Mouse (Mus musculus): ENCODE results near the gene Ephx4. TPM values are rescaled to one million over a fixed set of nuclear protein-coding genes. Genes with fewer than 3 reads are reported as not detected.
A peak's percentile ranks its signal among the peaks of the same experiment; 100 is the strongest.
"Not testable (repeated sequence)": the region's sequence is repeated elsewhere in the genome, so short reads cannot be mapped to it uniquely, and the experiment has no call there.

Ephx4 gene
- total RNA-seq (2021): 10 to 100 TPM; 56.5 to 61.7 TPM

DNA sequence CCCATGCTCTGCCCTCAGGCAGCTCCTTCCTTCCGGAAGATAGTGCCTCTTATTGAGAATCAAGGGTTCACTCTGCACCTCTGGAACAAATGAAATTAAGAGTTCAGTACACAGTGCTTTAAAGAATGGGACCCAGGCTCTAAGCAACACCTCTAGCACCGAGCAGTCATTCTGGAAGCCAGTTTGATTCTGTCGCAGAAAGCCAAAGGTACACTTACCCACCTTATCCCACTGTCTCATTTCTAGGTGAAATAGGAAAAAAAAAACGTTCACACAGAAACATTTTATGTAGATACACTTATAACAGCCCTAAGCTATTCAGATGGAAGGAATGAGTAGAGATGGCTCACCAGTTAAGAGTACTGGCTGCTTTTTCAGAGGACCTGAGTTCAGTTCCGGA is at the start of gene Ephx4:
TSS of gene Ephx4 (plus strand) at position 301 of the 400 bp plus-strand sequence.
- no peak for DNase-seq

GRCm38 (mm10) chr5:107353981-107354380 is 48.6 kb upstream of the Ephx4 start:
- DNase-seq: no peak

- no peak for DNase-seq
These were observed 46.7 kb upstream of the Ephx4 start for GRCm38 (mm10) chr5:107355801-107356200.

DNA sequence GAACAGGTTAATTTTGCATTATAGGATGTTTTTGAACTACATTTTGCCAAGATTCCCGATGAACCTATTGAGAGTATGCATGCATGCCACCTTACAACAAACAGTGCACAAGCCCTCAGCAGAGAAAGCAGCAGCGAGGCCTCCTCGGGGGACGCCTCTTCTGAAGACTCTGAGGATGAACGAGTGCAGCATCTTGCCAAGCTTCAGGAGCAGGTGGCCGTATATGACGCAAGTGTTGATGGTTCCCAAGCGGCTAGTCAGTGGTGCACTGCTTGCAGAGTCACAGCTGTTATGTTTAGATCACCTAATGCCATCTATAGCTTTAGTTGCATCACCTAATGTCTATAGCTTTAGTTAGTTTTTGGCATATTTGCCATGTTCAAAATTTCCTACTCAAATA is 44.8 kb upstream of the Ephx4 start:
- DNase-seq: no peak

GRCm38 (mm10) chr5:107359395-107360053 is 43.0 kb upstream of the Ephx4 start:
- DNase-seq: peak; percentile 85 to 88

GRCm38 (mm10) chr5:107360054-107360730 is 42.3 kb upstream of the Ephx4 start:
- DNase-seq: no peak

DNA sequence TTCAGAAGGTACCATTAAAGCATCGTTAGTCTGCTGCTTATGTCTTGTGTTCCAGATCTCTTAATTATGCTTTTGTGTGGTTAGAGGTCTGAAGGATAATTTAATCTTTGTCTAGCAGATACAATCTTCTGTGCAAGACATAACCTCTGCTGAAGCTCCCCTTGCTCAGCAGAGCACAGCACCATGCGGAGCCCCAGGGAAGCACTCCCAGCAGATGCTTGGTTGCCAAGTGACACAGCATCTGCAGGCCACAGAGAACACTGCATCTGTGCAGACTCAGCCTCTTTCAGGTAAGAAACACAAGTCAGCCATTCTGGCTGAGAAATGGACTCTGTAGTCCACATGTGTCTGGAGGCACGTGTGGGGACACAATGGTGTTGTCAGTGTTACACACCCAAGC is 32.5 kb upstream of the Ephx4 start:
- DNase-seq: no peak

DNA sequence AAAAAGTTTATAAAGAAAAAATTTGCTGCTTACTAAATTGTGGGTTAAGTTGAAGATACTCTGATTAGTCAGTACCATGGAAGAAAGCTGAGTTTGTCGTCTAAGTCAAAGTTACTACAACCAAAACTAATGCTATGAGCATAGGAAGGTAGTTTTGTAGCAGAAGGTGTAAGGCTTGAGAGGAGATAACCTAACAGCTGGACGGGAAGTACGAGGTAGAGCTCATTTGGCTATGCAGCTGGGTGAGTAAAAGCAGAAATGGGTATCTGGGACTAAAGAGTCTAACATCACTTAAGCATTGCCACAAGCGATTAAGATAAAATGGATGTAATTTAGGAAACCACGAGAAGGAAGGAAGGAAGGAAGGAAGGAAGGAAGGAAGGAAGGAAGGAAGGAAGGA is 31.2 kb upstream of the Ephx4 start:
- no peak for DNase-seq

- DNase-seq: no peak
These were observed 29.3 kb upstream of the Ephx4 start for GRCm38 (mm10) chr5:107373256-107373655.

DNA sequence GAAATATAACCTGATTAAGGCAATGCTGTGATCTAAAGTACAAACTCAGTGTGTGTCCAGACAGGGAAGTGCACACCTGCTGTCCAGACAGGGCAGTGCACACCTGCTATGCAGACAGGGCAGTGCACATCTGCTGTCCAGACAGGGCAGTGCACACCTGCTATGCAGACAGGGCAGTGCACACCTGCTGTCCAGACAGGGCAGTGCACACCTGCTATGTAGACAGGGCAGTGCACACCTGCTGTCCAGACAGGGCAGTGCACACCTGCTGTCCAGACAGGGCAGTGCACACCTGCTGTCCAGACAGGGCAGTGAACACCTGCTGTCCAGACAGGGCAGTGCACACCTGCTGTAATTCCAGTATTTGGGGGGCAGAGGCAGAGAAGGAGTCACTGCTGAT is 16.1 kb upstream of the Ephx4 start:
- not testable (repeated sequence) for DNase-seq

DNA sequence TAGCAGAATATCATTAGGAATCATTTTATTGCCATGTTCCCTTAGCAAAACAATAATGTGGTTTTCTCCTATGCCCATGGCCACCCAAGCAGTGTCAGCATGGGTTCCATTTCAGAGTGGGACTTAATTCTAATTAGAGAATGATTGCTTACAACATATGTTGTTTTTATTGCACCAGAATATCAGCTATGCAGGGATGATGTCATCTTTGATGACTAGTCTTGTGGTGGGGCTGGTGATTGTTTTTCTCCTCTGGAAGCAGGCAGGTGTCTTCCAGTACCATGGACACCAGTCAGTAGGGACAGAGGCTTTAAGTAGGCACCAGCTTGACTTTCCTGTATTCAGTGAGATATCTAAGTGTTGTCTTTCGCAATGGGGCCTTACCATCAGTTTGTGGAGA is 14.7 kb upstream of the Ephx4 start:
- no peak for DNase-seq

DNA sequence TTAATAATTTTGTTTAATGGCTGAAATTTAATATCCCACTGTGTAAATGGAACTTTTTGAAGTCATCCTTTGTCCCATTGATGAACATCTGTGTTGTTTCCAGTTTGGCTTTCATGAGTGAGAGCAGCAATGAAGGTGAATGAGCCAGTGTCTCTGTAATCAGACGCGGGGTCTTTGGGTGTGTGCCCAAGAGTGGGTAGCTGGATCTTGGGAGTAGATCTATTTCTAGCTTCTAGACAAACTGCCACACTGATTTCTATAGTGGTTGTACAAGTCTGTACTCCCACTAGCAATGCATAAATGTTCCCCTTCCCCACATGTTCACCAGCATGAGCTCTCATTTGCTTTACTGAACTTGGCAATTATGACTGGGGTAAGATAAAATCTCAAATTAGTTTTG is 13.2 kb upstream of the Ephx4 start:
- DNase-seq: no peak

DNA sequence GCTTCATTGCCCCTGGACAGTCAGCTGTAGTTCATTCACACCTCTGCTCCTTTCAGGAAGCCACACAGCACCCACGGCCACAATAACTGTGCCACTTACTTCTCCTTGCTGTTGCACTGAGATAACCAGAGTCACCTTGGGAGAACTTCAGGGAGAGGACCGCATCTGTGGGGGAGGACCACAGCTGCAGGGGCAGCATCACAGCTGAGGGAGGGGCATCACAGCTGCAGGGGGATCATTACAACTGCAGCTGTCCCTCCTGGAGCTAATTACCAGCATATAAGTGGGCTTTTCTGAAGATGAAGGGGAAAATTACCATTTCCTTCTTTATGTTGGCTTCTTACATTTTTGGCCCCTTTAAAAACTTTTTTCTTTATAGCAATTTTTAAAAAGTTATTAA is 8.1 kb upstream of the Ephx4 start:
- no peak for DNase-seq

GRCm38 (mm10) chr5:107403011-107403946 is 743 bp downstream of the Ephx4 start:
- DNase-seq: peak in 1 of 2 experiments; percentile 37

DNA sequence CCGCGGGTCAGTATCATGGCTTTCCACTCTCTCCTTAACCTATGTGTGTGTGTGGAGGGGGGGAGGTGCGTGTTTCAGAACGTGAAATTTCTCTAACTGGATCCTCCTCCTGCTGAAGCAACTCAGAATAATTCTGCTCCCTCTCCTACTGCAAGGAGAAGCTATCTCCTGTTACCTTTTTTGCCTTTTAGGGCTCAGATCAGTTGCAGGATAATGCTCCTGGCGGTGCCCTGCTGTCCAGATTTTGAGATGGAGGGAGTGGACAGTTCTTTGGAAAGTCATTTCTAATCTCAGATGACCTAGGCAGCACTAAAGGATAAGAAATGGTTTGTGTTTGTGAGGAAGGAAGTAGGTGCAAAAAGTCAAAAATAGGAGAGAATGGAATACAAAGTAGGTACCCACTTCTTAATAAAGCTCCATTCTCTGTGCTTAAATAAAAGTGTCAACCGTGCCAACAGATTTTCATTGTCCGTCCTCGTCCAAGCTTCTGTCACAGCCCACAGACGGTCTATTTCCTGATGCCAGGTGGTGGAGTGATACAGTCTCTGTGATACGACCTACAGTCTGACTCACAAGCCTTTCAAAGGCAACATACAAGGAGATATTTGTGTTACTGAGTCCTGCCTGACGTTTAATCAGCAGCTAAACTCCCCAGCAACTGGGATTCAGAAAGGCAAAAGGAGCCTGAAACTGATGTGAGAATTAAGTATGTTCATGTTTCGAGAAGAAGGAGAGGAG is 1.6 kb downstream of the Ephx4 start:
- peak in 1 of 2 experiments; percentile 61 for DNase-seq

GRCm38 (mm10) chr5:107405361-107405760 is 2.8 kb downstream of the Ephx4 start:
- DNase-seq: peak in 1 of 2 experiments; percentile 26

DNA sequence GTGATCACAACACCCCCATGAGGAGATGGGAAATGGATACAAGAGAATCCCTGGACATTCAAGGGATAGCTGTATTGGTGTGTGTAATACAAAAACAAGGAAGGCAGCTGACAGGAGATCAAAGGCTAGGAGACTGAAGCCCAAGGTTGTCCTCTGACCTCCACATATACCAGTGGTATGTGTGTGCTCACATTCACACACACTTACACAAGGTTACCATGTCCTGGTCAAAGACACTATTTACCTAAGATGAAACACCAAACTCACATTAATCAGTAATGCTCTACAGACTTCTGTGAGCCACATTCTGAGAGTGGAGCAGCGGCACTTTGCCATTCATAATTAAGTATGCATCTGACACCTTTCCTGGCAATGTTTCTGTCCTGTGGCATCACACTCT is 7.8 kb downstream of the Ephx4 start:
- DNase-seq: no peak

- DNase-seq: no peak
These were observed 8.8 kb downstream of the Ephx4 start for GRCm38 (mm10) chr5:107411326-107411725.

DNA sequence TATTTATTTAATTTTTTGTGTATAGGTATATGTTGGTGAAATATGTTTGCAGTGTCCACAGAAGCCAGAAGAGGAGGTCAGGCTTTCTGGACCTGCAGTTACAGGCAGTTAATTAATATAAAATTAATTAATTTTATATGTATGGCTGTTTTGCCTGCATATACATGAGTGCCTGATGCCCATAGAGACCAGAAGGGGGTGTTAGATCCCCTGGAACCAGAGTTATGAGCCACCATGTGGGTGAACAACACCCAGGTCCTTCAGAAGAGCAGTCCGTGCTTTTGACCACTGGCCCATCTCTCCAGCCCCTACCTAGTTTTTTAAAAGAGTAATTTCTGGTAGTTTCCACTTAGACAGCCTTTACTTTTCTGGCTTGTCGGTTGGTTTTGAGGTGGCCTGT is 9.7 kb downstream of the Ephx4 start:
- DNase-seq: no peak

DNA sequence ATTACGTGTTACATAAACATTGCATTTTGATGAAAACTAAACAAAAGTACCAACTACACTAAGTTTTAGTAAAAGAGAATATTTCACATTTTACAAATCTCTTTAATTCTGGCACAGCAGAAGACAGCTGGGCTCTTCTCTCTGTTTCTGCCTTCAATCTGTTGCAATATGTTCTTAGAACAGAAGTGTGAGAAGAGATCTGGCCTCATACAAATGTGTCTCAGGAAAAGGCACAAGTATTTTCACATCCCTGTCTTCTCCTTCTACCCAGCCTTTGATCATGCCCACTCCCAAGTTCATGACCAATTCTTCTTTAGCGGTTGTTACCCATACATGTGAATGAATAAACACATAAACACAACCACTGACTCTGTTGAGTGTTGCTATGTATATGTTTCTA is 12.6 kb downstream of the Ephx4 start:
- peak in 1 of 2 experiments; percentile 20 for DNase-seq

- DNase-seq: no peak
These were observed 19.1 kb downstream of the Ephx4 start for GRCm38 (mm10) chr5:107421676-107422075.

GRCm38 (mm10) chr5:107431249-107431648 is 28.7 kb downstream of the Ephx4 start, which contains the start of gene Lpcat2b:
Gene Lpcat2b, plus strand, starts transcription at chr5:107431549.
- no peak for DNase-seq
